Mouse (Mus musculus): Measurements from ENCODE around the gene Ndufs7.

DNA sequence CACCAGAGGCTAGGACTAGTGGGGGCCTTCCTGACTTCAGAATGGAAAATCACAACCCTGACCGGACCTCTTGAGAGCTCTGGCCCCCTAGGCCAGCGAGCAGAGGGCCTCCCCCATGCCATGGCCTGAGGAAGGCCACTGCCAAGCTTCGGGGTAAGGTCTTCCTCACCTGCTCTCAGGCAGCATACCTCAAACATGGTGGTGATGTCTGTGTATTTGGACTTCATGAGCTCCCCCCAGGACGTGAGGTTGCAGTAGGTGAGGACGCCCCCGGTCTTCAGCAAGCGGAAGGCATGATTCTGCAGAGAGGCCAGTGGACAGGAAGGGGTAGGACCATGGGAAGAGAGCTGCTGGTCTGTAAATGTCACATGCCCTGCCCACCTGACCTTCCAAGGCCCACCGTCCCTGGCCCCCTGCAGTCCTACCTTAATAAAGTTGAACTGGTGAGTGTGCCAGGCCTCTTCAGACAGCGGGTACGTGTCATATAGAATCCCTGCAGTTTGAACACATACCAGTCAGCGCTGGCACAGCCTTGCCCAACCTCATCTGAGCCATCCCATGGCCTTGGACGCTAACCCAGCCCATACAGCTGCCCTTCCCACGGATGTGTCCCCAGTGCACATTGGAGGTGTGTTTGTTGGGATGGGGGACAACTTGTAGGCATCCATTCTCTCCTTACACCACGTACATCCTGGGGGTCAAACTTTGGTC is 10.0 kb downstream of the Ndufs7 start:
- no peak for TF ChIP-seq CTCF (IDR thresholded peaks at IDR 0.05; ENCODE audit: borderline replicate concordance, extremely low read depth, insufficient read depth, insufficient read length)
- no peak for TF ChIP-seq POLR2A (IDR thresholded peaks at IDR 0.05; ENCODE audit: borderline replicate concordance, extremely low read depth, insufficient read depth, insufficient read length, poor library complexity, severe bottlenecking)
